Mouse (Mus musculus) embryonic facial prominence, embryonic 10.5 days (tissue): Measurements from ENCODE around the gene Psg22. TPM values are rescaled to one million over a fixed set of nuclear protein-coding genes. Genes with fewer than 3 reads are reported as not detected.
"Not testable (repeated sequence)": the region's sequence is repeated elsewhere in the genome, so short reads cannot be mapped to it uniquely, and the experiment has no call there.

Source experiments
- DNase-seq: peaks from one replicate; pipeline ENCODE4 v3.0.0-alpha.2; 2017; ENCODE audit warnings: low spot score
- H3K27ac ChIP-seq: fragments of 300-500 bp; sonication (generic); replicated peaks from 2 replicates; pipeline ENCODE4 v1.5.1; 2016; ENCODE audit warnings: mild to moderate bottlenecking
- H3K27me3 ChIP-seq: fragments of 300-500 bp; sonication (generic); replicated peaks from 2 replicates; pipeline ENCODE4 v1.6.1; 2016; ENCODE audit warnings: low read depth, mild to moderate bottlenecking; ENCODE audit not compliant: poor library complexity, severe bottlenecking
- H3K36me3 ChIP-seq: fragments of 300-500 bp; sonication (generic); replicated peaks from 2 replicates; pipeline ENCODE4 v1.6.1; 2016; ENCODE audit warnings: mild to moderate bottlenecking, moderate library complexity
- H3K4me1 ChIP-seq: fragments of 300-500 bp; sonication (generic); 2 replicates; pipeline ENCODE4 v1.6.1; 2016
- H3K4me3 ChIP-seq: fragments of 300-500 bp; sonication (generic); 2 replicates; pipeline ENCODE4 v1.5.1; 2016; ENCODE audit warnings: mild to moderate bottlenecking, moderate library complexity
- H3K9me3 ChIP-seq: fragments of 300-500 bp; sonication (generic); 2 replicates; pipeline ENCODE4 v1.6.1; 2016; ENCODE audit warnings: mild to moderate bottlenecking
- WGBS: fragments of 180-500 bp; shearing (Covaris S2); methylation state at CpG from one replicate; pipeline ENCODE4 v1.1.7; 2016; 5-methylcytosine and 5-hydroxymethylcytosine counted together
- polyA plus RNA-seq: library from polyadenylated mRNA; unstranded; fragments of >200 nt; fragmentation: Nextera tagmentation; extraction: Ambion mirVana; gene quantifications from 2 replicates; pipeline ENCODE4 v1.2.1, GENCODE M21; 2016

Psg22 gene
- polyA plus RNA-seq, 1 experiment from 2014 or later: not detected

DNA sequence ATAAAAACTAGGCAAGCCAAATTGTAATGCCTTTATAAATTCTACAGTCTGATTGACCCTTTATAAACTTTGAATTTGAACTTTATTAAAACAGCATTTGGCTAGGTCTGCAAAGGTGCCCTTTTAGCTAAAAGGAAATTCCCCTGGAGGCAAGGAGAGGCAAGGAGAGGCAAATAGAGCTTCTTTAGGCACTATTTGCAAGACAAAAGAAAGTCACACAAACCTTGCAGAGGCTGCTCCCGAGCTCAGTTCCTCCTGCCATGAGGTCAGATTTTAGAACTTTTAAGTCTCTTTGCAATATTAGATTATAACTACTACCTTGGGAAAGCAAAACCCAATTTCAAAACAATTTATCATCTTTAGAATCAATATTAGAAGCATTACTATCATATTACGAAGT, 29.5 kb downstream of the Psg22 start:
- H3K4me1 ChIP-seq, H3K4me3 ChIP-seq, H3K9me3 ChIP-seq, H3K27ac ChIP-seq, H3K36me3 ChIP-seq, DNase-seq: not testable (repeated sequence)
- 29% methylated on average over 2 of the region's 2 CpGs for WGBS
- H3K27me3 ChIP-seq: peaks cover 34% of the 10 kb centered on the region

DNA sequence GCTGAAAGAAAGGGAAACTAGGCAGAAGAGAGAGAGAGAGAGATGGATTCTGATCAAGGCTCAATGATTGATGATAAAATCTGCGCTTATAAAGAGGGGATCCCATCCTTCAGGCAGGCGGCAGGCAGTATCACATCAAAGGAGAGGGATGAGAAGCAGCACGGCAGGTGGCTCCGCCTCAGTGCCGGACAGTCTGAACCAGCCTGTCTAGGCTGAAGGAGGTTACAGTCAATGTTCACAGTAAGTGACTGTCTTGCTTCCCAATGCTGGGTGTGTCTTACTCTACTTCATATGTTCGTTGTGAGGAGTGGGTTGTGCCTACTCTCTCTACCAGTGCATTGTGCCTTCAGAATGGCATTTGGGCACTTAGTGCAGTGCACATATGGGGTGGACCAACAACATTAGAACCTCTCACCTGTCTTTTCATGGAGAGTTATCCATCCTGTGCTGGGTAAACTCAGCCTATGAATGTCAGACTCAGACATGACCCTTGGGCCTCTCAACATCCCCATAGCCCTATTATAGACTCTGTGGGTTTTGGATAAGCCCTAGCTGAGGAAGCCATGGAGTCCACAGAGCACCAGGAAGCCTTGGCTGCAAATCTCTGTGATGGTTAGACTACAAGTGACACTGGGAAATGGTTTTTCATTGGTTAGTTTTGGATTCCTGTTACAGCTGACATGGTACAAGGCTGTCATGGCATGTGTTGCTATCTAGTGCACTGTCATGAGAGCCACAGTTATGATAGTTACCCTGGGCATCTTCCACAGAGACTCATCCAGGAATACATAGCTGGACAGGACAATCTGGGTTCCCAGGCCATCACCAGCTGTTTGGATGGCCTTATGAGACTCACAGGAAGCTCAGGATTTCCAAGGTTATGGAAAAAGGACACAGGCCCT, 31.4 kb downstream of the Psg22 start:
- Histone ChIP-seq H3K27me3 (peaks cover 34% of the 10 kb centered on the region), H3K27ac (no peak overlapping the region), H3K9me3 (0 out of 2 replicates have a peak, but pooled peaks cover 5% of the 10 kb centered on the region), H3K4me1 (peaks cover 7% of the 10 kb centered on the region), H3K36me3 (no peaks in the 10 kb centered on the region), H3K4me3 (0 out of 2 replicates have a peak overlapping the region, but pooled peaks have one; percentile 3)
- DNase-seq: no peak
- WGBS: 10% methylated on average over 6 of the region's 6 CpGs

DNA sequence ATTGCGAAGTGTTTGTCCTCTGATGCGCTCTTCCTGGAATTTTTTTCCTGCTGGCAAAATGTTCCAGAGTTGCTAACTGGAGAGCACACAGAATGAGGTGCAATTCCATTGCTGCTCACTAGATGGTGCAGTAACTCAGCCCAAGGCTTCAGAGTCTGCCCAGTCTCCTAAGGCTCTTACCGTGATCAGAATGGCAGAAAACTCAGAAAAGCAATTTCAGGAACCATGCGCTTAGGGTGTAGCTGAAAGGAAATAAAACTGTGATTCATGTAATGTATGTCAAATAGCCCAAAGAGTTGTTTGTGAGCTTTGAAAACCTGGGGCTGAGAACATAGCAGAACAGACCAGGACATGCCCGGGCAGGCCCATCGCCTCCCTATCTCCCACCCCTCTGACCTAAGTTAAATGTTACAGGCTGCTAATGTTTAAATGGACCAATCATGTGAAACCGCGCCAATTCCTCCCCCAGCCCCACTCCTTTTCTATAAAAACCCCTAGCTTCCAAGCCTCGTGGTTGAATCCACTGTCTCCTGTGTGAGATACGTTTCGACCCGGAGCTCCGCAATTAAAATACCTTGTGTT, 32.1 kb downstream of the Psg22 start:
- WGBS: 51% methylated on average over 11 of the region's 13 CpGs
- not testable (repeated sequence) for H3K36me3 ChIP-seq, H3K27ac ChIP-seq, H3K9me3 ChIP-seq, H3K4me1 ChIP-seq, H3K4me3 ChIP-seq
- peak; percentile 66 for DNase-seq
- H3K27me3 ChIP-seq: peaks cover 34% of the 10 kb centered on the region

DNA sequence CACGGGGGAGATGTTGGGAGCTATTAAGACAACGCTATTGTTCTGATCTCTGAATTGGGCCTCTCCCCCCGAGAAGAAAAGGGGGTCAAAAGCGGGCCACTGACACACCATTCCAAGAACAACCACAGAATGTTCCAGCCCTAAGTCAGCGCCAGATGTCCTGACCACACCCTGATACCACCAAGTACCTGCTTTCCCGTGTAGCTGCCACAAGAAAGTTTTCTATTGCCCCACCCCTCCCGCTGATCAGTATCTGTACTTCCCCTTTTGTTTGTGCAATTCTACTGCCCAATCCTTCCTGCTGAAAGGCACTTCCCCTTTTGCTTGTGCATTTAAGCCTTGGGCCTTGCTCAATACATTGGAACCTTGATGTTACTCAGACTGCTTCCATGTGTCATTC, 42.3 kb downstream of the Psg22 start:
- H3K4me3 ChIP-seq, DNase-seq, H3K4me1 ChIP-seq, H3K27ac ChIP-seq, H3K27me3 ChIP-seq, H3K9me3 ChIP-seq, H3K36me3 ChIP-seq: not testable (repeated sequence)
- 91% methylated on average over 7 of the region's 7 CpGs for WGBS

DNA sequence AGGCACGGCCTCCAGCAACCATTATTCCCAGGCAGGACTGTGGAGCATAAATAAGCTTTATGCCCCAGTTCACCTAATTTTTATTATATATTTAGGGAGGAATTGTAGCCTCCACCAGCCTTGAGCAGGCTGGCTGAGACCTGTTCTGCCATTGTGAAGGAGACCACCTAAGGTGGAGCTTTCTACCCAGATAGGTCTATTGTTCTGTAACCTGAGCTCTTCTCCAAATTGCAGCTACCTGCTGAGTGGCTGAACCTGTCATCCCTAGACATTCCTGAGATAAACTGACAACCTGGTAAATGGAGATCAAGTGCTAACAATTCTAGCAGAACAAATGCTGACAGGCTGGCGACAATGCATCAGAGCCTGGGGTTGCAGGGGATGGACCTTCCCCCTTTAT, 45.0 kb downstream of the Psg22 start:
- H3K27ac ChIP-seq, H3K36me3 ChIP-seq, H3K4me1 ChIP-seq, H3K9me3 ChIP-seq, DNase-seq, H3K27me3 ChIP-seq, H3K4me3 ChIP-seq: not testable (repeated sequence)
- WGBS: 8% methylated on average over 1 of the region's 2 CpGs

Other genes starting within 250 kb of the Psg22 start
- gene Psg26, start 233.9 kb upstream of the Psg22 start, polyA plus RNA-seq: not detected in 2 replicates
- not detected in 2 replicates for gene Psg25, start 185.8 kb upstream of the Psg22 start, polyA plus RNA-seq
- not detected in 2 replicates for gene Psg27, start 150.8 kb upstream of the Psg22 start, polyA plus RNA-seq
- gene Psg23, start 101.6 kb upstream of the Psg22 start, polyA plus RNA-seq: not detected in 2 replicates
- gene Psg21, start 61.4 kb upstream of the Psg22 start, polyA plus RNA-seq: not detected in 2 replicates
- gene Psg20, start 31.9 kb upstream of the Psg22 start, polyA plus RNA-seq: not detected in 2 replicates
- not detected in 2 replicates for gene Psg19, start 80.4 kb downstream of the Psg22 start, polyA plus RNA-seq
- gene Psg17, start 103.5 kb downstream of the Psg22 start, polyA plus RNA-seq: 0.11 TPM in 1 of 2 replicates, not detected in the other
- gene Mill2, start 121.9 kb downstream of the Psg22 start, polyA plus RNA-seq: not detected in 2 replicates
- 0.69 and 0.70 TPM in 2 replicates for gene Pglyrp1, start 153.2 kb downstream of the Psg22 start, polyA plus RNA-seq
- gene Ccdc61, start 192.3 kb downstream of the Psg22 start, polyA plus RNA-seq: 30.9 and 34.8 TPM in 2 replicates
- gene Nova2, start 207.8 kb downstream of the Psg22 start, polyA plus RNA-seq: 0.98 and 1.5 TPM in 2 replicates